Mouse (Mus musculus) cerebellum, adult 18-20 months (tissue): ENCODE measurements at regions not wholly inside any gene's neighbourhood (a gene's known extent, or its start where the extent isn't known, plus 50 kb on each side); places are given as distances from the start of the nearest gene placed in this dataset.

Experiments
- DNase-seq, 2 experiments: peaks; one replicate each; pipeline ENCODE4 v3.0.0; 2021

DNA sequence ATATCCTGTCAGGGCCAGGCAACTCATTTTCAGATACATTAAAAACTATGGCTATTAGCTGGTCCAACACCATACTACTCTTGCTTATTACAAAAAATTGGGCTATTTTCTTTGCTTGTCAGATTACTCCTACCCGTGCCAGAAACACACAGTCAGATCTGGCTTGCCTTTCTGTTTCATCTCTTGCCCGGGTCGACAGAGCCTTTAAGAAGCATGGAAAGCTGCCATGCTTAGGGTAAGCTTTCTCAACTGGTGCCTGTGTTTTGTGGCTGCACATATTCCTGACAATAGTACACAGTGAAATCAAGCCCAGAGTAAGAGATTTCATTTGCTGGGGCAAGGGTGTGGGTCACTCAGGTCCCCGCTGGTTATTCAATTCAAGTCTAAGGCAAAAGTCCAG is 162.5 kb upstream of the Cttnbp2 start:
- peak in 1 of 2 experiments; percentile 1 for DNase-seq

DNA sequence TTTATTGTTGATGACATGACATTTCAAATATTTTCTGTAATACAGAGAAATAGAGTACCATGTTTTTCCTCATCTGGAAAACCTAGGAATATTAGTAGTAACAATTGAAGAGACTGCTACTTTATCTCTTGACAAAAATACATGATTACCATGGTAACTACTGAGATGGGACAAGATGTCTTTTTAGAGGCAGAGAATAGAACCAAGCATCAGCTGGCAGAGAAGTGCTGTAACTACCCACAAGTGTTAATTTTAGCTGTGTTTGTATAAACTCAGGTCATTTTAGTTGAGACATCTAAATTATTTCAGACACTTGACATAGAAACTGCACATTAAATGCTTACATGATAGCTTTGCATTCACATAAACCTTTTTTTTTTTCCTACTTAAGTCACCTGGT is 166.1 kb upstream of the Cttnbp2 start:
- DNase-seq: no peak

DNA sequence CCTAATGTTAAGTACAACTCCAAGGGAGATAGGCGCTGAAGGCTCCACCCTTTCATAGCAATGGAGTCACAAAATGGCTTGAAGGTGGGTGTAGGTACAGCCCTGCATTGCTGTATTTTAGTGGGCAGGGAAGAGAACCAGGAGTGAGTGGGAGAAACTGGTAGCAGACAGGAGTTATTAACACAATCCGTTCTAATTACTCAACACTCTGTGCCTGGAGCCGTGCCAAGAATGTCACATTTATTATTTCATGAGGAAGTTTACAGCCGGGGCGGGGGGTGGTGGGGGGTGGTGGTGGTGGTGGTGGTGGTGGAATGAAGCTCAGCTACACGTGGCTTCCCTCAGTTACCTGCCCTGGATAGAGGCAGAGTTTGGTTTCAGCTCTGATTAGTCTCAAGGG is 166.3 kb upstream of the Lsm8 start:
- DNase-seq: no peak

DNA sequence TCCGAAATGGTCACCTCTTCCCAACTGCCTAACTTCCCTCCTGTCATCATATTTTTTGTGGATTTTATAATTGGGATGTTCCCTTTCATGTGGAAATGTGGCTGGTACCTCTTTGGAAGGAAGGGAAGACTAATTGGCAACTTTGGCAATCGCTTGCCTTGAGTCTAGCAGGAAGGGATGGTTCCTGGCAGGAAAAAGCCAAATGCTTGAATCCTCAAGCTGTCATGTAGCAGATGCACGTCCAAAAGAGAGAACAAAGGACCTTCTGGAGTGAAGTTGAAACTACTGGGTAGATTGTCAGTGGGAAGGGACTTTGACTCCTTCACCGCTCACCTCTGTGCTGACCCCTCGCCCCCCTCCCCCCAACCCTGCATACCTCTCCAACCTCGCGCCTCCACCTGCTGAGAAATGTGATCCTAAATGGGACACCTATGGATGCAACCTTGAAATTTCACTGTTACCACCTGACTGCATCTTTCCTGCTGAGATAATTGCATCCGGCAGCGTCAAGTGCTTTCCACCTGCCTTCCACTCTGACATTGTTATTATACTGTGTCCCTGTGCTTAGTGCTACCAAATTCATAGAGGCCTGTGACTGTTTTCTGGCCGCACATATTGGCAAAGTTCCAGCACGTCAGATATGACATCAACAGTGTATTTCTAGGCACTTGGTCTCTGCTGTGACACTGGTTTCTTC is 159.6 kb upstream of the Lsm8 start:
- peak; percentile 62 to 78 for DNase-seq

DNA sequence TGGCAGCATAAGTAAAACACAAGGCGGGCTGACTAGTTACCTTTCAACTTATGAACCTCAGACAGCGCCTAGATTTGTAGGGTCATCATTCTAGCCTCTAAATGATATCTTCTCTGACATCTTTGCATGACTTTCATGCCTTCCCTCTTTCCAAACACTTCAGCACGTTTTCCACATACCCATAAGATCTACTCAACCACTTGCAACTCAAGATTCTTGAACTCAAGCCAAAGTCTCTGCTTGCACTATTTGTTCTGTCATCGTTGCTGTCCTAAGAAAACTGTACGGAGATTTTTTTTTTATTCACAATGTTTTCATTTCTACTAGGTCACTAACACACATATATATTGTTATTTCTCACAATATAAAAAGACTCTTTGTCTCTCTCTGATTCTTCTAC is 150.8 kb upstream of the Lsm8 start:
- DNase-seq: no peak

DNA sequence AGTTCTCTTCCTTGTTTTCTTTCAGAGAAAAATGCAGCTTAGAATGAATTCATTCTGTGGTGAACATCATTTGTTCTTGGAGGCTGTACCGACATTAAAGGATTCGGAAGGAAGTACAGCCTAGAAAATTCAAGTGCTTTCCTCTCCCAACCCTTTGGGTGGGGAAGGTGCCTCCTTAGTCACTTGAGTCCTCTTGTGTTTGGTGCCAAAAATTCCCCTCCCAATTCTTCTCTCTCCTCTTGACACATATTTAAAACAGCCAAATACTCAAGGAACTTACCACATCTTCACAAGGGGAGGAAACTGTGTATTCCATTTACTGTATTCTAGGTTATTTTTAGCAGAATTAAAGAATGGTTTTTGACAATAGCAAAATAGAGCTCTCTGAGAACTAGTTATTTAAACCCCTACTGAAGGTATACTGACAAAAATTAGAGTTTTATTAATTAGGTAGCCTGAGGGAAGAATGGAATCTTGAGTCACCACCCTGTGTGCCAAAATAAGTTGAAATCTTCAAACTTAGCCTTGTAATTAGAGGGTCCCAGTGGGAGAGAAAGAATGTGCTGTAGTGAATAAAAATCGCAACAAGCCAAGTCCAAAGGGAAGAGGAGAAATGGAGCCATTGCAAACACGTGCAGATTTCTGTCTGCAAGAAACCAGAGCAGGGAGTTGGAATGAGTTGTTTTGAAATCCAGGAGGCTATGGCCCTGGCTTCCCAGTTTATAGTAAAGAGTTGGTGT is 149.2 kb upstream of the Lsm8 start:
- DNase-seq: no peak

DNA sequence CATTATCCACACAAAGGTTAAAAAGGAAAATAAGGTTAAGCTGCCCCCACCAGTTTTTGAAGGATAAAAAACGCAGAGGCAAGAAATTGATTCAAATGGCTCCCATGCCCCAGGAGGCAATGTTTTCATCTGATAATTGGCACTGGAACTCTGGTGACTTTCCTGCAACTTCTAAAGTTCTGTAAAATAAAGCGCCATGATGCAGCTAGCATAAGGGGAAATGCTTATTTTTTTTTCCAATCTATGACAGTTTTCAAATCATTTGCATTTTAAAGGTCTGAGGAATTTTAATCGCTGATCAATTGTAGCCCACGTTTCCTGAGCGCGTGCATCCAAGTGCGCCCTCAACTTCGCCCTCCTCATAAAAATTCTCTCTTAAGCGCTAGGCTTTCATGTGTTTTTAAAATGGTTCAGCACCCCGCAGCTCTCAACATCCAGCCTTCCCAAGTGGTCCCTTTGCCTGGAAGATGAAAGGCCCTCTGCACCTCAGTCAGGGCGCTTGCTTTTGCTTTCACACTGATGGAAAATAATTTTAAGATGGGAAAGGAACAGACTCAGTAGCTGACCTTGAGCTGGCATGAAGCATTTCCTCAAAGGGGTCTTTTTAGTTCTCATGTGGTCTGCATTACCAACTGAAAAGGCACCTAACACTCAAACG is 148.5 kb upstream of the Lsm8 start:
- no peak for DNase-seq

DNA sequence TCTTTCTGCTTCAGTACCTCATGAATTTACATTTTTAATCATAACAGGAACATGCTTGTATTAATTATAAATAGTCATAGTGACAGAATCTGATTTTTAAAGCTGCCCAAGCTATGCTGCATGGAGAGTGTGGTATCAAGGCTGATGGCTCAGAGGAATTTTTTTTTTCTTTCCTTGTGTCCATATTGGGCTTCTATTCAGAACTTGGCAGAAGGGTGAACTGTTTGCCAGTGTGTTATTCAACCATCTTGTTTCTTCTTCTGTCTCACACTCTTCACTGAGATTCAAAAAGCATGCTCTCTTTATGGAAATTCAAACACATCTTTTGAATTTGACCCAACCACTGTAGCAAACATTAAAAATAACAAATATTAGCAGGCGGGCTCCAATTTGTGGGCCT is 137.6 kb upstream of the Lsm8 start:
- DNase-seq: no peak

DNA sequence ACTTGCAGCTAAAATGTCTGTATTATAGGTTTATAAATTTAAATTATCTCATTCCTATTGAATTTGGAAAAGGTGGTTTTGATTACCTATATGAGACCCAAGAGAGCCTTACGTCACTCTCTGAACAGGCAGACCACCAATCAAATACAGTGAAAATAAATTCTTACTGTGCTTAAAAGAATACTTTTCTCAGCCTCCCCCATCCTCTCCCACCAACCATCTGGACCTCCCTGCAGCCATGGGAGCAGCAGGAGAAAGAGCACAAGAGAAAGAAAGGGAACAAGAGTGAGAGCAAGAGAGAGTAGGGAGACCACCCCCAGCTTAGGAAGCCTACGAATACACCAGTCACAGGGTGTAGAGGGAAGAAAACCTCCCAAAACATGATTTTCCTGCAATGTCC is 99.5 kb upstream of the Lsm8 start:
- no peak for DNase-seq

DNA sequence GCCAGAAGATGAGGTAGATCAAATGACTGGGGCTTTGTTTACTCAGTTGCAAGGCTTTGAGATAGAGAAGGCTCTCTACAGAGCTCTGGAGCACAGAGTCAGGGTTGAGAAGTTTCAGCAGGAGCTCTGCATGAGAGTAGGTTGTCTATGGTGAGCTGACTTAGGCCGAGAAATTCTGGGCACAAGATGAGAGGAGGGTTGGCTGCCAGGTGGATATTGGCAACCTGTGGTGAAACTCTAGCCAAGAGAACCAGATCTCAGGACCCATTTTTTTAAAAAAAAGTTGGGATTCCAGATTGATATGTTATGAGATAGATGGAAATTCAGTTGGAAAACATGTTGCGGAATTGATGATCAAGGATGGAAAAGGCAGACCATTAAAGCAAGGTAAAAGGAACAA is 83.8 kb upstream of the Lsm8 start:
- DNase-seq: peak; percentile 10 to 17

DNA sequence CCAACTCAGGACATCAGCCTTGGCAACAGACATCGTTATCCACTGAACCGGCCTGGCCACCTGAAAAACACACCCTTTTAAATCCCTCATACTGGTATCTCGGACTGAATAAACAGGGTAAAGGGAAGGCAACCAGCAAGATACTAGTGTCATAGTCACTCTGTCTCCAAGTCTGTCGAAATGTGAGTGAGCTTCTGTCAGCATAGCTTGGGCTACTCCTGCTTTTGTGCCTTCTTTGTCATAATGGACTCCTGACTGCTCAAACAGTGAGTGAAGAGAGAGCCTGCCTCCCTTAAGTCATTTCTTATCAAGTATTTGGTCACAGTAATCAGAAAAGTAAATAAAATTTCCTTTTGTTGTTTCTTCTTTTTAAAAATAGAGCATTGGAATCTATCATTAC is 53.0 kb upstream of the Lsm8 start:
- no peak for DNase-seq

DNA sequence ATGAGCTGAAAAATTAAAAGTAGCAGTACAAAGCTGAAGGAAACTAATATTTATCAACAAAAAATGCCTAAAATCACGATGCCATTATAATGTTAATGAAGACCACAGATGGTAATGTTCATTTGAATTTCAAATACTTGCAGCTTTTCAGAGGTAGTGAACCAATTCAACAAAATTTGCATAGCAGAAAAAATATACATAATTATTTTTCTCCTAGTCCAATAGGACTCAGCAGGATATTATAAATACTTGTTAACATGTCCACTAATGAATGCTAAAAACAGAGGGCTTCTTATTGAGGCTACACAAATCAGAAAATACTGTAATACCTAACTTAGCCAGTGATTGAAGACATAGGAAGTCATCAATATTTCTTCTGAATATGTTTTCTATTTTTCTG is 52.5 kb upstream of the Lsm8 start:
- no peak for DNase-seq

DNA sequence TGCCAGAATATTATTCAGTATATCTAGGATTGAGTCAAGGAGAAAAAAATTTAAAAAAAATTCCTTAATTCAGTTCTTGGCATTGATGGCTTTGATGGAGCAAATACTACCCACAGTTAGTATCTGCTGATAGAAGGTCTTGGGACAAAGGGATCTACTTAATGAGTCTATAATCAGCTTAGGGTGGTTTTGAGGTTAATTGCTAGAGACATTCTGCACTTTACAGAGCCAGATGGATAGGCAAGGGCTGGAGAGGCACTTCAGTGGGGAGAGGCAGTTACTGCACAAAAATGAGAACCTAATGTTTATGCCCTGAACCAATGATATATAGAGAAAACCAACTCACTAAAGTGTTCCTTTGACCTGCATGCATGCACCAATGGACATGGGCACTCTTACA is 51.8 kb upstream of the Lsm8 start:
- DNase-seq: no peak
